Mouse (Mus musculus) MEL-GATA-1-ER (cell line): Measurements from ENCODE around the gene Mcm3ap.

ENCODE experiments used
- DNase-seq: peaks from one replicate; pipeline ENCODE4 v3.0.0-alpha.2; 2012; ENCODE audit warnings: low read depth; ENCODE audit errors: extremely low read depth

Mcm3ap gene

GRCm38 (mm10) chr10:76468203-76469162 is at the start of gene Mcm3ap, which contains the start of gene Ybey:
Gene Mcm3ap (plus strand): TSS chr10:76468927.
Gene Ybey (minus strand): TSS chr10:76469114.
- peak; percentile 85 for DNase-seq

- DNase-seq, result no peak
Observed at GRCm38 (mm10) chr10:76425674-76426073, 43.1 kb upstream of the Mcm3ap start.

GRCm38 (mm10) chr10:76433925-76434324 is 34.8 kb upstream of the Mcm3ap start:
- no peak for DNase-seq

- DNase-seq, result no peak
Observed at GRCm38 (mm10) chr10:76439107-76439890, 29.4 kb upstream of the Mcm3ap start.

GRCm38 (mm10) chr10:76440281-76440680 is 28.4 kb upstream of the Mcm3ap start, which contains the start of gene AC141477.1:
Gene AC141477.1 (minus strand): TSS chr10:76440444.
- DNase-seq, result no peak

- DNase-seq, result peak; percentile 93
Observed at GRCm38 (mm10) chr10:76442178-76443088, 26.3 kb upstream of the Mcm3ap start, which contains the start of gene Pcnt. Gene Pcnt (minus strand): TSS chr10:76442786.

GRCm38 (mm10) chr10:76445996-76446681 is 22.6 kb upstream of the Mcm3ap start:
- peak; percentile 99 for DNase-seq

GRCm38 (mm10) chr10:76447406-76448229 is 21.1 kb upstream of the Mcm3ap start:
- DNase-seq, result no peak

GRCm38 (mm10) chr10:76448851-76449250 is 19.9 kb upstream of the Mcm3ap start, which contains the start of gene 2610028H24Rik:
Gene 2610028H24Rik (plus strand): TSS chr10:76449081.
- DNase-seq, result no peak

GRCm38 (mm10) chr10:76455289-76455688 is 13.4 kb upstream of the Mcm3ap start:
- DNase-seq, result no peak

- no peak for DNase-seq
Observed at GRCm38 (mm10) chr10:76461255-76461654, 7.5 kb upstream of the Mcm3ap start.

GRCm38 (mm10) chr10:76462312-76462711 is 6.4 kb upstream of the Mcm3ap start:
- no peak for DNase-seq

- no peak for DNase-seq
Observed at GRCm38 (mm10) chr10:76462721-76463120, 6.0 kb upstream of the Mcm3ap start.

- no peak for DNase-seq
Observed at GRCm38 (mm10) chr10:76473759-76474158, 5.0 kb downstream of the Mcm3ap start.

GRCm38 (mm10) chr10:76480851-76481250 is 12.1 kb downstream of the Mcm3ap start:
- DNase-seq, result no peak

GRCm38 (mm10) chr10:76481480-76481879 is 12.8 kb downstream of the Mcm3ap start:
- no peak for DNase-seq

GRCm38 (mm10) chr10:76486302-76486701 is 17.6 kb downstream of the Mcm3ap start:
- DNase-seq, result no peak

- peak; percentile 98 for DNase-seq
Observed at GRCm38 (mm10) chr10:76488265-76488664, 19.5 kb downstream of the Mcm3ap start.

- DNase-seq, result no peak
Observed at GRCm38 (mm10) chr10:76489205-76489604, 20.5 kb downstream of the Mcm3ap start.
